Mouse (Mus musculus) E14TG2a.4 (cell line): ENCODE data around the gene Chrm3.

Experiments
- CTCF ChIP-seq: conservative IDR thresholded peaks from 2 replicates; pipeline ENCODE4 v1.5.1; 2014; ENCODE audit warnings: low read length
- NANOG ChIP-seq: IDR thresholded peaks from 2 replicates; pipeline ENCODE4 v1.6.1; 2014; ENCODE audit warnings: borderline replicate concordance, low read length, mixed read lengths
- POU5F1 ChIP-seq: IDR thresholded peaks from 2 replicates; pipeline ENCODE4 v1.6.1; 2014; ENCODE audit warnings: low read length, borderline replicate concordance

DNA sequence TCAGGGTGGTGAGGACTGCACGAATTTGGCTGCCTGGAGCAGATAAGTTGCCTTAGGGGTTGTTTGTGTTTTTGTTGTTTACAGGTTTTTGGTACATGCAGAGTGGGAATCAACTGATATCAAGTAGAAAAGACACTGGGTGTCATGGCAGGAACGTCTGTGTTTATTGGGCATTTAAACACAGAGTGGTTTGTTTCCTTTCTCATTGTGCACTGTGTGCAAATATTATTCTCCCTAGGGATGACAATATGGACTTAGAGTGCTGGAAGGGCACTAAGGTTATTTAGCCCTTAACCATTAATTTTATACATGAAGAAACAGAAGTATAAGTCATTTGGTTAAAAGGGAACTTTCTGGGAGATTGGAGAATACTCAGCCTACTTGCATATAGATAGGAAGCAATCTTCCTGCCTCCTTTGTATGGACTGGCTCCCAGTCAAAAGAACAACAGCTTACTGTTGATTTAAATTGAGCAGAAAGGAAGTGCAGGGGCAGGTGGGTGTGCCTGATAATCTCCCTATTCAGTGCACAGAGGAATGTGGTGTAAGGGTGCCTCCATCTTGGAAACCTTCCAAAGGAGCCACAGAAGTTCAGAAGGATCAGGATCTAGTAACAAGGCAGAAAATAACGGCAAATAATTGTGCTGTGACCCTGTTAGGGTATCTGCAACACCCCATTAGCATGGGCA, 421.7 kb downstream of the Chrm3 start:
- TF ChIP-seq CTCF (no peak), NANOG (peak; percentile 28; the same call in 1 of the 2 replicates), POU5F1 (no peak)
